Mouse (Mus musculus) liver, postnatal 0 days (tissue): Measurements from ENCODE around the gene Synj2bp. TPM values are rescaled to one million over a fixed set of nuclear protein-coding genes. Genes with fewer than 3 reads are reported as not detected.
"Not testable (repeated sequence)": the region's sequence is repeated elsewhere in the genome, so short reads cannot be mapped to it uniquely, and the experiment has no call there.

Experiments used
- ATAC-seq: fragments of 200-750 bp; cut with Nextera tagmentation; 2 replicates; pipeline ENCODE4 v1.8.0; 2017; ENCODE audit warnings: mild to moderate bottlenecking, moderate library complexity
- DNase-seq: peaks from one replicate; pipeline ENCODE4 v3.0.0-alpha.2; 2016
- H3K27ac ChIP-seq: fragments of 300-500 bp; sonication (generic); 2 replicates; pipeline ENCODE4 v1.5.1; 2014; ENCODE audit warnings: antibody characterized with exemption, moderate library complexity, mild to moderate bottlenecking, low read depth
- H3K27me3 ChIP-seq: fragments of 300-500 bp; sonication (generic); 2 replicates; pipeline ENCODE4 v1.6.1; 2014; ENCODE audit warnings: low read length, control low read depth, mixed read lengths; ENCODE audit not compliant: insufficient read depth
- H3K36me3 ChIP-seq: fragments of 300-500 bp; sonication (generic); replicated peaks from 2 replicates; pipeline ENCODE4 v1.6.1; 2014; ENCODE audit warnings: mild to moderate bottlenecking, control low read depth, low read length, moderate library complexity, mixed read lengths; ENCODE audit not compliant: insufficient read depth
- H3K4me1 ChIP-seq: fragments of 300-500 bp; sonication (generic); 2 replicates; pipeline ENCODE4 v1.6.1; 2014; ENCODE audit warnings: antibody characterized with exemption, mild to moderate bottlenecking, control low read depth; ENCODE audit not compliant: insufficient read depth
- H3K4me2 ChIP-seq: fragments of 300-500 bp; sonication (generic); 2 replicates; pipeline ENCODE4 v1.6.1; 2014; ENCODE audit warnings: low read depth, mild to moderate bottlenecking, low read length, moderate library complexity, mixed read lengths
- H3K4me3 ChIP-seq: fragments of 300-500 bp; sonication (generic); 2 replicates; pipeline ENCODE4 v1.5.1; 2014; ENCODE audit warnings: low read depth, low read length
- H3K9ac ChIP-seq: fragments of 300-500 bp; sonication (generic); replicated peaks from 2 replicates; pipeline ENCODE4 v1.6.1; 2014; ENCODE audit warnings: mild to moderate bottlenecking, moderate library complexity
- H3K9me3 ChIP-seq: fragments of 300-500 bp; sonication (generic); 2 replicates; pipeline ENCODE4 v1.6.1; 2016; ENCODE audit warnings: mild to moderate bottlenecking, control low read depth, low read length, mixed read lengths
- CTCF ChIP-seq: sonication (generic); IDR thresholded peaks from 2 replicates; pipeline ENCODE4 v1.5.1; 2016; ENCODE audit warnings: antibody characterized with exemption, low read depth
- EP300 ChIP-seq: IDR thresholded peaks from 2 replicates; pipeline ENCODE4 v1.6.1; 2016; ENCODE audit warnings: antibody characterized with exemption, low read depth, mild to moderate bottlenecking
- WGBS: fragments of 180-500 bp; shearing (Covaris S2); extraction: QIAGEN DNeasy Blood & Tissue Kit; methylation state at CpG from one replicate; pipeline ENCODE4 v1.1.7; 2014; ENCODE audit not compliant: insufficient replicate concordance; 5-methylcytosine and 5-hydroxymethylcytosine counted together
- polyA plus RNA-seq: library from polyadenylated mRNA; unstranded; fragments of >200 nt; fragmentation: Nextera tagmentation; extraction: Ambion mirVana; gene quantifications from 2 replicates; pipeline ENCODE4 v1.2.1, GENCODE M21; 2015

The Synj2bp gene
- polyA plus RNA-seq, 1 experiment from 2014 or later: 14.8 TPM

DNA sequence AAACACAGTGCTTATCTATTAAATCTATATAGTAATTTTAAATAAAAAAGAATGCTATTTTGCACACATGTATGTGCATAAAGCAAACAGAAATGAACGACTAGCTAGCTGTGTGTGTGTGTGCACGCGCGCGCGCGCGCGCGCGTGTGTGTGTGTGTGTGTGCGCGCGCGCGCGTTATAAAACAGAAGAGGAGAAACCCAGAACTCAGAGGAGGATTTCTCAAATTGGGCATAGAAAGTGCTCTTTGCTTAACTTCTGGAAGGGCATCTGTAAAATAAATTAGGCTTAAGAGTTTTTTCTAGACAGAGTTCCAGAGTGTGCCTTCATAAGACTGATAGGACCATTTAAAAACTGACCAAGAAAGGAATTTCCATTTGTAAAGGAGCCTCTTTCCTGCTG, 49.1 kb downstream of the Synj2bp start:
- Histone ChIP-seq H3K4me2 (peak overlapping the region; percentile 68), H3K4me3 (peak overlapping the region; percentile 69), H3K9ac (peak overlapping the region; percentile 74; the same call in 1 of the 2 replicates), H3K9me3 (no peaks in the 10 kb centered on the region), H3K4me1 (peaks cover 6% of the 10 kb centered on the region; the same call in 1 of the 2 replicates), H3K36me3 (0 out of 2 replicates have a peak, but pooled peaks cover 5% of the 10 kb centered on the region), H3K27ac (no peak overlapping the region), H3K27me3 (no peaks in the 10 kb centered on the region)
- ATAC-seq (no peak), DNase-seq (peak; percentile 52)
- no peak for TF ChIP-seq EP300
- TF ChIP-seq CTCF: no peak
- WGBS: 55% methylated on average over 17 of the region's 17 CpGs

- 83% methylated on average over 7 of the region's 7 CpGs for WGBS
Observed at GRCm38 (mm10) chr12:81459051-81459450, 73.7 kb downstream of the Synj2bp start.

More at GRCm38 (mm10) chr12:81459051-81459450, 73.7 kb downstream of the Synj2bp start:
- H3K36me3 ChIP-seq, H3K4me3 ChIP-seq, DNase-seq, H3K4me1 ChIP-seq, H3K4me2 ChIP-seq, H3K9ac ChIP-seq, H3K9me3 ChIP-seq, H3K27ac ChIP-seq, ATAC-seq, H3K27me3 ChIP-seq: not testable (repeated sequence)

Other genes with a start within 250 kb of the Synj2bp start
- gene Slc8a3, start 199.7 kb downstream of the Synj2bp start, polyA plus RNA-seq: 0.05 TPM in 1 of 2 replicates, not detected in the other
- 0.06 and 0.07 TPM in 2 replicates for gene Gm4787, start 153.4 kb downstream of the Synj2bp start, polyA plus RNA-seq
- gene Adam4, start 111.0 kb downstream of the Synj2bp start, polyA plus RNA-seq: 0.08 and 0.09 TPM in 2 replicates
- 132 and 143 TPM in 2 replicates for gene Cox16, start 47.8 kb downstream of the Synj2bp start, polyA plus RNA-seq
- gene Gm20498, start within 50 bp of the Synj2bp start, polyA plus RNA-seq: 13.0 and 13.8 TPM in 2 replicates
- not detected in 2 replicates for gene Adam21, start 35.6 kb upstream of the Synj2bp start, polyA plus RNA-seq
- gene Med6, start 62.1 kb upstream of the Synj2bp start, polyA plus RNA-seq: 22.8 and 24.9 TPM in 2 replicates
- gene Ttc9, start 98.3 kb upstream of the Synj2bp start, polyA plus RNA-seq: 0.11 TPM in 1 of 2 replicates, not detected in the other
- gene Map3k9, start 248.3 kb upstream of the Synj2bp start, polyA plus RNA-seq: 0.19 and 0.27 TPM in 2 replicates